Mouse (Mus musculus) neutrophil, adult 83 days (primary cell): Measurements from ENCODE around the gene Olfr49. TPM values are rescaled to one million over a fixed set of nuclear protein-coding genes. Genes with fewer than 3 reads are reported as not detected.

Experiments used
- total RNA-seq, 2 experiments: library from RNA; stranded (reverse); gene quantifications; one replicate each; pipeline ENCODE4 v1.2.4; 2023

Olfr49 gene
- not detected for total RNA-seq

GRCm38 (mm10) chr14:54284839-54285238, at the start of gene Olfr49:
Gene Olfr49, minus strand, starts transcription at chr14:54284939.

DNA sequence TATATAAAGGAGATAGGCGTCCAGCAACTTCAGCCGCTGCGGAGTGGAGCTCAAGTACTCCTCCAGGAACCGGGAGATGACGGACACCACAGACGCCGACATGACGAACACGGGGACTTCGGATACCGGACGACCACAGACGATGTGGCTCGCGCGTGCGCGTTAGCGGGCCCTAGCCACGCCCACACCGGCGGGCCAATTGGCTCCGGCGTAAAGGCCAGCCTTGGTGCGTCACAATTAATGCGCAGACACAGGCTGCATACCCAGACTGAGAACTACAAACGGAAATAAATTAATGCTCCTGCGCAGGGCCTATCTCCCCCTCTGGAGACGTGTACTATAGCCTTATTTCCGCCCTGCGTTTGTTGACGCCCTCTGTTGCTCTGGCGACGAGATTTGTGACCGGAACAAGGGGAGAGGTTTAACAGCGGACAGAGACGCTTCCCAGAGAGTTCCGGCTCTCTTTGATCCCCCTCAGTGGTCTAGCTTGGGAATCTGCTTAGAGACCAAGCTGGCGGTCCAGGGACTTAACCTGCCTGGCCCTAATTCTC, 30.9 kb downstream of the Olfr49 start, which contains the start of the genes Dad1 and Abhd4:
TSS of gene Dad1 (minus strand) at position 364 of the 551 bp plus-strand sequence.
TSS of gene Abhd4 (plus strand) at position 448 of the 551 bp plus-strand sequence.

Other genes with a start within 250 kb of the Olfr49 start
- 10 to 100 TPM; 60.7 to 65.5 TPM for gene Dad1, start 30.8 kb downstream of the Olfr49 start, total RNA-seq
- gene Abhd4, start 30.8 kb downstream of the Olfr49 start, total RNA-seq = 10 to 100 TPM; 18.0 to 19.4 TPM
- 10 to 100 TPM; 39.9 to 43.0 TPM for gene Oxa1l, start 75.9 kb upstream of the Olfr49 start, total RNA-seq
- 10 to 100 TPM; 20.7 to 26.1 TPM for gene Slc7a7, start 132.8 kb upstream of the Olfr49 start, total RNA-seq
- 10 to 100 TPM; 38.9 to 39.9 TPM for gene Mrpl52, start 142.0 kb upstream of the Olfr49 start, total RNA-seq
- 1 to 10 TPM; 1.1 to 2.8 TPM for gene Mmp14, start 146.7 kb upstream of the Olfr49 start, total RNA-seq
- 10 to 100 TPM; 82.6 to 82.9 TPM for gene Lrp10, start 179.2 kb upstream of the Olfr49 start, total RNA-seq
- gene Rem2, start 191.2 kb upstream of the Olfr49 start, total RNA-seq = under 1 TPM in 1 of 2 experiments, not detected in 1; 0.18 TPM
- 10 to 100 TPM; 12.8 to 13.9 TPM for gene Prmt5, start 232.6 kb upstream of the Olfr49 start, total RNA-seq